Mouse (Mus musculus): Measurements from ENCODE around the gene Pla2g1b.

- TF ChIP-seq POLR2A (IDR thresholded peaks at IDR 0.05; ENCODE audit: extremely low read depth, insufficient read depth, low read length) (no peak), CTCF (IDR thresholded peaks at IDR 0.05; ENCODE audit: low read depth, low read length) (no peak)
These were observed 41.4 kb downstream of the Pla2g1b start for GRCm38 (mm10) chr5:115507267-115507980.

Data from liver, adult 2 months (tissue).